Mouse (Mus musculus) kidney, adult 18-20 months (tissue): ENCODE results near the gene Cisd1.

ENCODE experiments used
- DNase-seq: peaks from one replicate; pipeline ENCODE4 v3.0.0; 2021

Gene Cisd1

GRCm38 (mm10) chr10:71323669-71324068, 21.1 kb downstream of the Cisd1 start:
- no peak for DNase-seq

- no peak for DNase-seq
Measured at GRCm38 (mm10) chr10:71316497-71316896, 28.3 kb downstream of the Cisd1 start.

- no peak for DNase-seq
Measured at GRCm38 (mm10) chr10:71316056-71316455, 28.7 kb downstream of the Cisd1 start.

GRCm38 (mm10) chr10:71314596-71314995, 30.2 kb downstream of the Cisd1 start:
- no peak for DNase-seq

GRCm38 (mm10) chr10:71310288-71310687, 34.5 kb downstream of the Cisd1 start:
- DNase-seq = no peak

- no peak for DNase-seq
Measured at GRCm38 (mm10) chr10:71308199-71308598, 36.6 kb downstream of the Cisd1 start.

GRCm38 (mm10) chr10:71306759-71307158, 38.0 kb downstream of the Cisd1 start:
- DNase-seq = no peak

- peak; percentile 50 for DNase-seq
Measured at GRCm38 (mm10) chr10:71306190-71306589, 38.6 kb downstream of the Cisd1 start.

GRCm38 (mm10) chr10:71302490-71302889, 42.3 kb downstream of the Cisd1 start:
- peak; percentile 32 for DNase-seq

- DNase-seq = no peak
Measured at GRCm38 (mm10) chr10:71300161-71300560, 44.6 kb downstream of the Cisd1 start.

GRCm38 (mm10) chr10:71293245-71293644, 51.5 kb downstream of the Cisd1 start:
- no peak for DNase-seq

GRCm38 (mm10) chr10:71292254-71292653, 52.5 kb downstream of the Cisd1 start:
- DNase-seq = no peak

GRCm38 (mm10) chr10:71291801-71292200, 53.0 kb downstream of the Cisd1 start:
- no peak for DNase-seq

GRCm38 (mm10) chr10:71291179-71291661, 53.5 kb downstream of the Cisd1 start:
- peak; percentile 29 for DNase-seq

- DNase-seq = peak; percentile 90
Measured at GRCm38 (mm10) chr10:71285126-71285580, 59.6 kb downstream of the Cisd1 start, which contains the start of gene Ube2d1. Gene Ube2d1, minus strand, starts transcription at chr10:71285262.

GRCm38 (mm10) chr10:71284511-71285125, 60.1 kb downstream of the Cisd1 start:
- peak; percentile 16 for DNase-seq

- DNase-seq = no peak
Measured at GRCm38 (mm10) chr10:71284131-71284510, 60.6 kb downstream of the Cisd1 start.
